Mouse (Mus musculus) C2C12 (cell line): ENCODE measurements around the gene Corin. TPM values are rescaled to one million over a fixed set of nuclear protein-coding genes. Genes with fewer than 3 reads are reported as not detected.

Source experiments
- H3K27me3 ChIP-seq: one replicate; pipeline ENCODE4 v1.6.1; 2011; ENCODE audit not compliant: control insufficient read depth, insufficient read depth, insufficient read length
- H3K36me3 ChIP-seq: one replicate; pipeline ENCODE4 v1.6.1; 2011; ENCODE audit not compliant: control insufficient read depth, insufficient read depth
- H3K4me3 ChIP-seq: one replicate; pipeline ENCODE4 v1.5.1; 2011; ENCODE audit warnings: mild to moderate bottlenecking, control low read depth; ENCODE audit not compliant: poor library complexity, insufficient read depth, severe bottlenecking
- H3K79me2 ChIP-seq: one replicate; pipeline ENCODE4 v1.6.1; 2011; ENCODE audit not compliant: control insufficient read depth, insufficient read depth
- H3K79me3 ChIP-seq: one replicate; pipeline ENCODE4 v1.6.1; 2011; ENCODE audit warnings: low read depth, control low read depth
- H3ac ChIP-seq: one replicate; pipeline ENCODE3; 2011; ENCODE audit warnings: low read depth; ENCODE audit not compliant: control insufficient read depth, insufficient read length
- CEBPB ChIP-seq: IDR thresholded peaks from one replicate; pipeline ENCODE4 v1.6.1; 2011; ENCODE audit warnings: low read depth, mild to moderate bottlenecking, control low read depth, moderate library complexity
- CTCF ChIP-seq: IDR thresholded peaks from one replicate; pipeline ENCODE4 v1.5.1; 2011; ENCODE audit not compliant: control insufficient read depth, insufficient read depth, insufficient read length
- FOSL1 ChIP-seq: IDR thresholded peaks from one replicate; pipeline ENCODE4 v1.8.0; 2011; ENCODE audit warnings: mild to moderate bottlenecking, low read length; ENCODE audit not compliant: poor library complexity, insufficient read depth, severe bottlenecking
- MAX ChIP-seq: IDR thresholded peaks from one replicate; pipeline ENCODE4 v1.6.1; 2011; ENCODE audit warnings: mild to moderate bottlenecking, control low read depth
- MYOD1 ChIP-seq: IDR thresholded peaks from one replicate; pipeline ENCODE4 v1.6.1; 2011; ENCODE audit warnings: low read depth; ENCODE audit not compliant: control insufficient read depth, insufficient read length
- MYOG ChIP-seq: IDR thresholded peaks from one replicate; pipeline ENCODE4 v1.6.1; 2011; ENCODE audit not compliant: control insufficient read depth, insufficient read length; ENCODE audit errors: extremely low read depth
- USF1 ChIP-seq: IDR thresholded peaks from one replicate; pipeline ENCODE4 v1.6.1; 2011; ENCODE audit warnings: low read depth, mild to moderate bottlenecking, control low read depth, moderate library complexity
- polyA plus RNA-seq: library from polyadenylated mRNA; unstranded; fragments of >200 nt; fragmentation: generic; extraction: Trizol; gene quantifications from one replicate; pipeline ENCODE4 v1.2.1, GENCODE M21; 2012; ENCODE audit warnings: missing spikeins

The Corin gene
- polyA plus RNA-seq, 1 experiment, result 0.02 TPM

DNA sequence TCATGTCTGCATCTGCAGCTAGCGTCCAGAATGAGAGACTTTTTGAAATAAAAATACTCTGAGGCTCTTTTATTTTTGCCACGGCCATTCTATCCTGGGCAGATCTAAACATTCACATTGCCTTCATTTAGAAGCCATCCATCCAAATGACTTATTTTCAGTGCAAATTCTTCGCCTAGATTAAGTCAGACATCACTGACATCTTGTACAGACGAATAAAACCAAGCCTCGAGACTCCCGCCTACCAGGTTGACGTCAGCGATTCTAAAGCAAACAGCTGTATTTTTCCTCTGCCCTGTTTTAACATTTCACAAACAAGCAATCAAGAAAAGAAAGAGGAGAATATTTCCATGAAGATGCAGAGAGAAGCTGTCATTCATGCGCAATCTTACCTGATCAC lies 100.9 kb downstream of the Corin start:
- H3K79me3 ChIP-seq, result no peaks in the 10 kb centered on the region
- no peak for TF ChIP-seq FOSL1
- TF ChIP-seq MYOG, result no peak
- no peak for TF ChIP-seq USF1
- TF ChIP-seq CEBPB, result no peak
- no peak for TF ChIP-seq CTCF
- TF ChIP-seq MYOD1, result no peak
- no peak for TF ChIP-seq MAX
- H3K79me2 ChIP-seq, result no peaks in the 10 kb centered on the region
- H3K27me3 ChIP-seq, result peaks cover 14% of the 10 kb centered on the region
- H3ac ChIP-seq, result no peak overlapping the region
- no peak overlapping the region for H3K4me3 ChIP-seq
- no peaks in the 10 kb centered on the region for H3K36me3 ChIP-seq

DNA sequence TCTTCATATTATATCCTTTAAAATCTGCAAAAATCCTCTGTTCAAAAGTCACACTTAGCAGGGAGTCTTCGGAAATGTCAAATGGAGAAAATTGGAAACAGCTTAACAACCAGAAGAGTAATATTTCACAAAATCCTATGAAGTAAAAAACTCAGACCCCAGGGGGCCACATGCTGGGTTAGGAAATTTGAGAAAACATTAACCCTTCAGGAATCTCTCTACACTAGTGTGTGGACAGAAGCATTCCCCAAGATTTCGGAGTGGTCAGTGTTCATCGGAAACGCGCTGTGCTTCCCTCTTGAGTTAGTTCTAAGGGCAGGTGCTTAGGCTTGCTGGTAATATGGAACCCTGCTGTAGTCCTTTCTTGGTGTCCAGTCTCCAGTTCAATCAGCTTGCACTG lies 101.4 kb downstream of the Corin start:
- peaks cover 12% of the 10 kb centered on the region for H3K27me3 ChIP-seq

DNA sequence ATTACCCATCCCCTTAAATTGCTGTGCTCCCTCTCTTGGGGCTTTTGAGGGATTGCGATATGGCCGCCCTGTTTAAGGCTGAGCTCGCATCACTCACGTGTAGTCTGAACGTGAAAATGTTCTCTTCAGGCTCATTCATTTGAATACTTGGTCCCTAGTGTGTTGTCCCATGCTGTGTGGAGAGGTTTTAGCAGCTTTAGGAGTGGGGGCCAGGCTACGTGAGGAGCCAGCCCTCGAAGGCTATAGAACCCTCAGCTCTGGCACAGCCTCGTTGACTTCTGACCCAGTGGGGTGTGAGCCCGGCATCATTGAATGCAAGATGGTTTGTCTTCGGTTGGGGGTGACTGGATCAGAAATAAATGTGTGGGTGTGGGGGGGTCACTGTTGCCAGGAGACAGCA lies 102.5 kb downstream of the Corin start:
- Histone ChIP-seq H3K79me2 (no peaks in the 10 kb centered on the region), H3K4me3 (no peak overlapping the region), H3K36me3 (no peaks in the 10 kb centered on the region), H3ac (no peak overlapping the region), H3K79me3 (no peaks in the 10 kb centered on the region), H3K27me3 (peaks cover 12% of the 10 kb centered on the region)
- TF ChIP-seq MYOD1 (no peak), MYOG (no peak), CEBPB (no peak), CTCF (no peak), MAX (no peak), FOSL1 (no peak), USF1 (no peak)

More for the DNA sequence above, 101.4 kb downstream of the Corin start:
- Histone ChIP-seq H3K4me3 (no peak overlapping the region), H3K79me3 (no peaks in the 10 kb centered on the region), H3ac (no peak overlapping the region), H3K79me2 (no peaks in the 10 kb centered on the region), H3K36me3 (no peaks in the 10 kb centered on the region)
- no peak for TF ChIP-seq MYOD1
- TF ChIP-seq FOSL1, result no peak
- no peak for TF ChIP-seq USF1
- TF ChIP-seq MAX, result no peak
- no peak for TF ChIP-seq CTCF
- TF ChIP-seq MYOG, result no peak

DNA sequence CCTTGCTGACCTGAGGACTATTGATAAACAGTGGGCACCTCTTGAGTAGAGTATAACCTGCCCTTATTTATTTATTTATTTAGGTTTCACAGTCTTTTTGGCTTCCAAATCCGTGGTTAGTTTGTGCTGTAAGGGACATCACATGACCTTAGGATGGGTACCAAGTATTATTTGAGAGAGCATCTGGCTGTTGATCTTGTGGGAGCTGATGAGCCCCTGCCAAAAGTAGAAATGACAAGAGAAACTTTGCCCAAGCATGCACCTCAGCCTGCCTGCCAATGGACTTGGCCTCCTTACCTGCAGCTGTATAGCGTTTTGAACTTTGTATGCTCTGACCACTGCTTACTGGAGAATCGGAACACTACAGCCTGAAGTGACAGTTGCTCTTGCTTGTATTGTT lies 103.0 kb downstream of the Corin start:
- no peaks in the 10 kb centered on the region for H3K79me3 ChIP-seq
- no peak for TF ChIP-seq CTCF
- TF ChIP-seq CEBPB, result no peak
- no peak for TF ChIP-seq MAX
- TF ChIP-seq FOSL1, result no peak
- TF ChIP-seq MYOG, result no peak
- peaks cover 14% of the 10 kb centered on the region for H3K27me3 ChIP-seq
- H3K36me3 ChIP-seq, result no peaks in the 10 kb centered on the region
- H3K79me2 ChIP-seq, result no peaks in the 10 kb centered on the region
- H3K4me3 ChIP-seq, result no peak overlapping the region
- H3ac ChIP-seq, result no peak overlapping the region

DNA sequence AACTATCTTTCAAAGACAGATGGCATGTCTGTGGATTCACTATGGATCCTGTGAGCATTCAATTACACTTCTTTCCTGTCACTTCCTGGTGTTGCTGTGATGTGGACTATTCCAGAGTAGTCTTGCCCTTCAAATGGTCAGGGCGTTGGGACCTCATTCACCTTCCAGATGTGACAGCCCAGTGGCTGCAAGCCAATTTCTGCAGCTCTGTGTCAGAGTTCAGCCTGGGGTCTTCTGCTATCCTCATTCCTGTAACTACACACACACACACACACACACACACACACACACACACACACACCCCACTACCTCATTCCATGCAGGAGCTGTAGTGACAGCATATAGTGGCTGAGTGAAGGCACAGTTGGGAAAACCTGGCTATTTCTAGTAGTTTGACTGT lies 122.1 kb downstream of the Corin start:
- Histone ChIP-seq H3K79me2 (no peaks in the 10 kb centered on the region), H3ac (no peak overlapping the region), H3K36me3 (no peaks in the 10 kb centered on the region), H3K79me3 (no peaks in the 10 kb centered on the region), H3K4me3 (no peak overlapping the region), H3K27me3 (no peaks in the 10 kb centered on the region)
- TF ChIP-seq MYOG (no peak), CEBPB (no peak), CTCF (no peak), MAX (no peak), USF1 (no peak), MYOD1 (no peak), FOSL1 (no peak)

DNA sequence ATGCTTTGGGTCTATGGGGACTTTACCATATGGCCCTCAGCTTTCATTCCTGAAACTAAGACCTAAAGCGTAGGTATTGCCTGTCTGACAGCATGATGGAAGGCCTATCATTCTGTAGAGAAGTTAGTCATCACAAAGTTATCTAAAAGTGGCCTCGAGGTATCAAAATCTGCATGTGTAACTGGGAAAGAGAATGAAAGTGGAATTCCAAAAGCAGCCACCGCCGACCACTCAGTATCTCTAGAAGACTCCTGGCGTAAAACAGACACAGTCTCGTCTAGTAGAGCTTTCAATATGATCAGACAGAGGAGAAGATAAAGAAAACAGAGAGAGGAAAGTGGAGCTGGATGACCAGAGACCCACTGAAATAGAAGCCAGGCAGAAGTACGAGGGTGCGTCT lies 123.7 kb downstream of the Corin start:
- no peaks in the 10 kb centered on the region for H3K36me3 ChIP-seq
- no peaks in the 10 kb centered on the region for H3K79me3 ChIP-seq
- no peak overlapping the region for H3K4me3 ChIP-seq
- no peak for TF ChIP-seq CEBPB
- no peak for TF ChIP-seq MYOD1
- no peaks in the 10 kb centered on the region for H3K79me2 ChIP-seq
- peaks cover 7% of the 10 kb centered on the region for H3K27me3 ChIP-seq
- H3ac ChIP-seq, result no peak overlapping the region
